Mouse (Mus musculus) C2C12 (cell line): ENCODE results near the gene Cul3. TPM values are rescaled to one million over a fixed set of nuclear protein-coding genes. Genes with fewer than 3 reads are reported as not detected.

Source experiments
- H3K27me3 ChIP-seq: one replicate; pipeline ENCODE4 v1.6.1; 2011; ENCODE audit not compliant: control insufficient read depth, insufficient read depth, insufficient read length
- H3K36me3 ChIP-seq: one replicate; pipeline ENCODE4 v1.6.1; 2011; ENCODE audit not compliant: control insufficient read depth, insufficient read depth
- H3K4me3 ChIP-seq: one replicate; pipeline ENCODE4 v1.5.1; 2011; ENCODE audit warnings: mild to moderate bottlenecking, control low read depth; ENCODE audit not compliant: poor library complexity, insufficient read depth, severe bottlenecking
- H3K79me2 ChIP-seq: one replicate; pipeline ENCODE4 v1.6.1; 2011; ENCODE audit not compliant: control insufficient read depth, insufficient read depth
- H3K79me3 ChIP-seq: one replicate; pipeline ENCODE4 v1.6.1; 2011; ENCODE audit warnings: low read depth, control low read depth
- H3ac ChIP-seq: one replicate; pipeline ENCODE3; 2011; ENCODE audit warnings: low read depth; ENCODE audit not compliant: control insufficient read depth, insufficient read length
- CEBPB ChIP-seq: IDR thresholded peaks from one replicate; pipeline ENCODE4 v1.6.1; 2011; ENCODE audit warnings: low read depth, mild to moderate bottlenecking, control low read depth, moderate library complexity
- CTCF ChIP-seq: IDR thresholded peaks from one replicate; pipeline ENCODE4 v1.5.1; 2011; ENCODE audit not compliant: control insufficient read depth, insufficient read depth, insufficient read length
- FOSL1 ChIP-seq: IDR thresholded peaks from one replicate; pipeline ENCODE4 v1.8.0; 2011; ENCODE audit warnings: mild to moderate bottlenecking, low read length; ENCODE audit not compliant: poor library complexity, insufficient read depth, severe bottlenecking
- MAX ChIP-seq: IDR thresholded peaks from one replicate; pipeline ENCODE4 v1.6.1; 2011; ENCODE audit warnings: mild to moderate bottlenecking, control low read depth
- MYOD1 ChIP-seq: IDR thresholded peaks from one replicate; pipeline ENCODE4 v1.6.1; 2011; ENCODE audit warnings: low read depth; ENCODE audit not compliant: control insufficient read depth, insufficient read length
- MYOG ChIP-seq: IDR thresholded peaks from one replicate; pipeline ENCODE4 v1.6.1; 2011; ENCODE audit not compliant: control insufficient read depth, insufficient read length; ENCODE audit errors: extremely low read depth
- USF1 ChIP-seq: IDR thresholded peaks from one replicate; pipeline ENCODE4 v1.6.1; 2011; ENCODE audit warnings: low read depth, mild to moderate bottlenecking, control low read depth, moderate library complexity
- polyA plus RNA-seq: library from polyadenylated mRNA; unstranded; fragments of >200 nt; fragmentation: generic; extraction: Trizol; gene quantifications from one replicate; pipeline ENCODE4 v1.2.1, GENCODE M21; 2012; ENCODE audit warnings: missing spikeins

Gene Cul3
- polyA plus RNA-seq, 1 experiment = 31.1 TPM

- Histone ChIP-seq H3ac (no peak overlapping the region), H3K27me3 (no peaks in the 10 kb centered on the region), H3K4me3 (no peak overlapping the region), H3K36me3 (no peaks in the 10 kb centered on the region), H3K79me3 (no peaks in the 10 kb centered on the region), H3K79me2 (no peaks in the 10 kb centered on the region)
- TF ChIP-seq FOSL1 = no peak
- no peak for TF ChIP-seq MYOG
- TF ChIP-seq CEBPB = no peak
- no peak for TF ChIP-seq CTCF
- no peak for TF ChIP-seq MAX
- no peak for TF ChIP-seq MYOD1
- no peak for TF ChIP-seq USF1
Observed at GRCm38 (mm10) chr1:80241579-80241978, 98.7 kb downstream of the Cul3 start.

DNA sequence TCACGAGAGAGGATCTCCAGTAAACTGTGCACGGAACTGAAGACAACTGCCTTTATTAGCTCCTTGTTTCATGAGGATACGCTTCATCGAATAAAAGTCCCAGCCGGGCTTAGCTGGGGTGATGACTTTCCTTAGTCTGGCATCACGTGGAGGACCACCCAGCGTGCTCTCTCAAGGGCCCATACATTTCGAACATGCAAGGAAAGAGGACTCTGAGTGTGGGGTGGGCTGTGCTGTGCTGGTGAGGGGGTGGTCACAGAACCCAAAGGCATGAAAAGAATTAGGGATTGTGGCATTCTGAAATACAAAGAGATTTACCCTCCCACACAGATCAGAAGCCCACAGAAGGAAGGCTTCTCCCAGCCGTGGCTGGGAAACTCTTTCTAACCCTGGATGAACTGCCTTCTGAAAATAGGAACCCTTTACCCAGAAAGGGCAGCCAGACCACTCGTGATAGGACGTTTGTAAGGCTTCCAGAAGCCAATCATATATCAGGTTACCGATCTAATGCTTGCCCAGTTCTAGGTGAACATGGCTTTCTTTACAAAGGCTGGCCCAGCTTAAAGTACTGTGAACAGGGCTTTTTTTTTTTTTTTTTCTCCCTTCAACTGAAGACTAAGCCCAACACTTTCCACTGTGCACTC lies 100.1 kb downstream of the Cul3 start:
- H3K79me3 ChIP-seq = no peaks in the 10 kb centered on the region
- no peak overlapping the region for H3ac ChIP-seq
- TF ChIP-seq MYOG (no peak), FOSL1 (no peak), MAX (no peak), CTCF (no peak), CEBPB (no peak), MYOD1 (no peak), USF1 (no peak)
- no peaks in the 10 kb centered on the region for H3K79me2 ChIP-seq
- H3K27me3 ChIP-seq = no peaks in the 10 kb centered on the region
- no peak overlapping the region for H3K4me3 ChIP-seq
- no peaks in the 10 kb centered on the region for H3K36me3 ChIP-seq

GRCm38 (mm10) chr1:80239481-80239880 lies 100.8 kb downstream of the Cul3 start:
- no peak for TF ChIP-seq MYOD1
- no peak for TF ChIP-seq CTCF
- no peak for TF ChIP-seq FOSL1
- TF ChIP-seq MYOG = no peak
- TF ChIP-seq MAX = no peak
- TF ChIP-seq USF1 = no peak
- no peak for TF ChIP-seq CEBPB
- H3K79me3 ChIP-seq = no peaks in the 10 kb centered on the region
- H3K4me3 ChIP-seq = no peak overlapping the region
- no peaks in the 10 kb centered on the region for H3K79me2 ChIP-seq
- H3ac ChIP-seq = no peak overlapping the region
- no peaks in the 10 kb centered on the region for H3K36me3 ChIP-seq
- H3K27me3 ChIP-seq = no peaks in the 10 kb centered on the region

DNA sequence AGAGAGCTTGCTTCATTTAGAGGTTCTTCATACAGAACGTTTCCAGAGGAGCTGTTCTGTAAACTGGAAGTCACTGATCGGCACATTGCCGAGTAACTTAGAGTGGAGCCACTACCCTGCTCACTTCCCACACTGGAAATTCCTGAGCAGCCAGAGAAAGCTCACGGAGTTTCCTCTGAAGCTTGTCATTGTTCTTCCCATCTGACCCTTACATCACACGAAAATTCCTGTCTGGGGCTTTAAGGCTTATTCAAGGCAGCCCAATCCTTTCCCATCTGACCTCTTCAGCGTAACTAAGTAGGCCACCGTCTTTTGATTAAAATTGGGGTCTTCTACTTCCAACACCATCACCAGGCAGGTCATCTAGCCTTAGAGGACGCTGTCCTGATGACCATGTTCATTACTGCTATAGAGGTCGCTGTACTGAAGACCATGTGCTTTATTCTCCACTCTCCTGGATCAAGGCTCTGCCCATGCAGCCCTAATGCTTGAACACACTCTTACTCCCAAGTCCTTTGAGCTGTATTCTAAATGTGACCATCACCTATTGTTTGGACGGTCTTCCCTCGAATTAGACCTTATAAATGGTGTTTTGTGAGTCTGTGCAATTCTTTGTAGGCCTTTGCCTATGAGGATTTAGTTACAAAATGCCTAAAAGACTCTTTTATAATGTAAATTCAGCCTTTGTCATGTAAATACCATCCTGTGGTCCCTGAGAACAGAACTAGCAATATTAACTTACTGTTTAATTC lies 103.2 kb downstream of the Cul3 start:
- H3K36me3 ChIP-seq = no peaks in the 10 kb centered on the region
- no peaks in the 10 kb centered on the region for H3K79me3 ChIP-seq
- H3K27me3 ChIP-seq = no peaks in the 10 kb centered on the region
- H3K79me2 ChIP-seq = no peaks in the 10 kb centered on the region
- TF ChIP-seq MAX = no peak
- TF ChIP-seq USF1 = no peak
- no peak for TF ChIP-seq FOSL1
- no peak for TF ChIP-seq CEBPB
- no peak for TF ChIP-seq MYOG
- no peak for TF ChIP-seq MYOD1
- TF ChIP-seq CTCF = no peak
- H3ac ChIP-seq = no peak overlapping the region
- no peak overlapping the region for H3K4me3 ChIP-seq

GRCm38 (mm10) chr1:80236126-80236525 lies 104.2 kb downstream of the Cul3 start:
- Histone ChIP-seq H3K79me3 (no peaks in the 10 kb centered on the region), H3ac (no peak overlapping the region), H3K36me3 (no peaks in the 10 kb centered on the region), H3K27me3 (no peaks in the 10 kb centered on the region), H3K4me3 (no peak overlapping the region), H3K79me2 (no peaks in the 10 kb centered on the region)
- no peak for TF ChIP-seq CEBPB

GRCm38 (mm10) chr1:80230612-80231011 lies 109.7 kb downstream of the Cul3 start:
- no peak overlapping the region for H3ac ChIP-seq
- no peak for TF ChIP-seq FOSL1
- no peak for TF ChIP-seq MAX
- no peak for TF ChIP-seq MYOG
- TF ChIP-seq CTCF = no peak
- no peak for TF ChIP-seq CEBPB
- no peak for TF ChIP-seq USF1
- no peak for TF ChIP-seq MYOD1
- H3K79me2 ChIP-seq = no peaks in the 10 kb centered on the region
- H3K27me3 ChIP-seq = no peaks in the 10 kb centered on the region
- no peaks in the 10 kb centered on the region for H3K36me3 ChIP-seq
- no peaks in the 10 kb centered on the region for H3K79me3 ChIP-seq
- H3K4me3 ChIP-seq = no peak overlapping the region
